Mouse (Mus musculus) MEL (cell line): ENCODE measurements at regions not wholly inside any gene's neighbourhood (a gene's known extent, or its start where the extent isn't known, plus 50 kb on each side); places are given as distances from the start of the nearest gene placed in this dataset.

Source experiments
- DNase-seq: peaks from one replicate; pipeline ENCODE4 v3.0.0; 2011; ENCODE audit warnings: low read depth, low spot score
- H3K27ac ChIP-seq: 2 replicates; pipeline ENCODE4 v1.5.1; 2012; ENCODE audit warnings: low read depth, mild to moderate bottlenecking, control low read depth, low read length, moderate library complexity; ENCODE audit not compliant: control insufficient read depth
- H3K27me3 ChIP-seq, 2 experiments: fragments of 150-350 bp in 1 of 2; sonication (generic) in 1 of 2; 2 replicates each; pipeline ENCODE4 v1.6.1; 2012; ENCODE audit warnings: low read length in 2 of 2, mild to moderate bottlenecking in 2 of 2, improper control_type of control experiment in 1 of 2, moderate library complexity in 1 of 2; ENCODE audit not compliant: insufficient read depth in 2 of 2, control insufficient read depth in 1 of 2
- H3K36me3 ChIP-seq, 2 experiments: 2 replicates each; pipeline ENCODE4 v1.6.1; 2012 to 2014; ENCODE audit warnings: low read length in 2 of 2, improper control_type of control experiment in 1 of 2, inconsistent platforms in 1 of 2, mild to moderate bottlenecking in 1 of 2; ENCODE audit not compliant: insufficient read depth in 2 of 2, control insufficient read depth in 1 of 2
- H3K4me1 ChIP-seq, 2 experiments: fragments of 150-350 bp in 1 of 2; sonication (generic) in 1 of 2; 2 replicates each; pipeline ENCODE4 v1.6.1; 2012; ENCODE audit warnings: low read length in 2 of 2, improper control_type of control experiment in 1 of 2, mild to moderate bottlenecking in 1 of 2; ENCODE audit not compliant: insufficient read depth in 2 of 2, control insufficient read depth in 1 of 2
- H3K4me3 ChIP-seq, 2 experiments: fragments of 150-350 bp in 1 of 2; sonication (generic) in 1 of 2; 2 replicates each; pipeline ENCODE4 v1.5.1; 2012; ENCODE audit warnings: low read depth in 2 of 2, low read length in 2 of 2, mild to moderate bottlenecking in 2 of 2, moderate library complexity in 2 of 2, control low read depth in 1 of 2, improper control_type of control experiment in 1 of 2; ENCODE audit not compliant: control insufficient read depth in 1 of 2, insufficient read depth in 1 of 2
- H3K79me2 ChIP-seq: 2 replicates; pipeline ENCODE4 v1.6.1; 2012; ENCODE audit warnings: mild to moderate bottlenecking, low read length, moderate library complexity; ENCODE audit not compliant: control insufficient read depth, poor library complexity, insufficient read depth
- H3K9ac ChIP-seq: 2 replicates; pipeline ENCODE4 v1.6.1; 2012; ENCODE audit warnings: low read depth, mild to moderate bottlenecking, control low read depth, low read length, moderate library complexity; ENCODE audit not compliant: control insufficient read depth, poor library complexity, severe bottlenecking
- H3K9me3 ChIP-seq: fragments of 150-350 bp; sonication (generic); replicated peaks from 2 replicates; pipeline ENCODE4 v1.6.1; 2012; ENCODE audit warnings: mild to moderate bottlenecking, low read length, improper control_type of control experiment, moderate library complexity; ENCODE audit not compliant: insufficient read depth
- BHLHE40 ChIP-seq: IDR thresholded peaks from 2 replicates; pipeline ENCODE4 v1.6.1; 2012; ENCODE audit warnings: low read depth, mild to moderate bottlenecking, inconsistent platforms, low read length, improper control_type of control experiment, borderline replicate concordance
- CHD1 ChIP-seq: IDR thresholded peaks from 2 replicates; pipeline ENCODE4 v1.6.1; 2012; ENCODE audit warnings: low read depth, mild to moderate bottlenecking, inconsistent platforms, low read length, improper control_type of control experiment
- CHD2 ChIP-seq: IDR thresholded peaks from 2 replicates; pipeline ENCODE4 v1.6.1; 2011; ENCODE audit warnings: low read length, improper control_type of control experiment
- CTCF ChIP-seq, 3 experiments: IDR thresholded peaks in 2 of 3; conservative IDR thresholded peaks in 1 of 3; 2 replicates each; pipeline ENCODE4 v1.5.1; 2011 to 2012; ENCODE audit warnings: low read length in 3 of 3, low read depth in 2 of 3, mild to moderate bottlenecking in 2 of 3, improper control_type of control experiment in 1 of 3, inconsistent platforms in 1 of 3, mixed read lengths in 1 of 3, moderate library complexity in 1 of 3; ENCODE audit not compliant: control insufficient read depth in 1 of 3, insufficient read depth in 1 of 3, poor library complexity in 1 of 3, severe bottlenecking in 1 of 3
- E2F4 ChIP-seq: IDR thresholded peaks from 2 replicates; pipeline ENCODE4 v1.6.1; 2011; ENCODE audit warnings: low read depth, low read length, improper control_type of control experiment, borderline replicate concordance
- EP300 ChIP-seq, 2 experiments: IDR thresholded peaks; 2 replicates each; pipeline ENCODE4 v1.6.1; 2011; ENCODE audit warnings: improper control_type of control experiment in 2 of 2, low read length in 2 of 2, low read depth in 1 of 2, mild to moderate bottlenecking in 1 of 2
- GABPA ChIP-seq: IDR thresholded peaks from 2 replicates; pipeline ENCODE4 v1.6.1; 2012; ENCODE audit warnings: low read depth, mild to moderate bottlenecking, inconsistent platforms, low read length, improper control_type of control experiment, moderate library complexity
- GATA1 ChIP-seq: IDR thresholded peaks from 2 replicates; pipeline ENCODE4 v1.6.1; 2011; ENCODE audit warnings: low read depth, low read length, improper control_type of control experiment
- JUND ChIP-seq: IDR thresholded peaks from 2 replicates; pipeline ENCODE4 v1.6.1; 2011; ENCODE audit warnings: low read depth, mild to moderate bottlenecking, improper control_type of control experiment, low read length
- MAFK ChIP-seq: IDR thresholded peaks from 2 replicates; pipeline ENCODE4 v1.6.1; 2011; ENCODE audit warnings: low read depth, mild to moderate bottlenecking, low read length, improper control_type of control experiment, borderline replicate concordance
- MAX ChIP-seq: IDR thresholded peaks from 2 replicates; pipeline ENCODE4 v1.6.1; 2011; ENCODE audit warnings: low read length, improper control_type of control experiment
- MEF2A ChIP-seq: IDR thresholded peaks from 2 replicates; pipeline ENCODE4 v1.6.1; 2014; ENCODE audit warnings: low read depth, mild to moderate bottlenecking, inconsistent platforms, low read length, improper control_type of control experiment; ENCODE audit not compliant: poor library complexity, insufficient replicate concordance, severe bottlenecking; ENCODE audit errors: extremely low read depth
- MXI1 ChIP-seq: IDR thresholded peaks from 2 replicates; pipeline ENCODE4 v1.6.1; 2011; ENCODE audit warnings: mild to moderate bottlenecking, low read depth, low read length, improper control_type of control experiment
- MYC ChIP-seq: IDR thresholded peaks from 2 replicates; pipeline ENCODE4 v1.6.1; 2011; ENCODE audit warnings: low read depth, mild to moderate bottlenecking, low read length, improper control_type of control experiment, moderate library complexity
- NRF1 ChIP-seq: IDR thresholded peaks from 2 replicates; pipeline ENCODE4 v1.6.1; 2014; ENCODE audit warnings: low read depth, mild to moderate bottlenecking, inconsistent platforms, low read length, improper control_type of control experiment, moderate library complexity; ENCODE audit not compliant: poor library complexity, insufficient read depth, severe bottlenecking
- POLR2AphosphoS2 ChIP-seq: IDR thresholded peaks from 2 replicates; pipeline ENCODE4 v1.6.1; 2011; ENCODE audit warnings: low read length, improper control_type of control experiment
- RCOR1 ChIP-seq: IDR thresholded peaks from 2 replicates; pipeline ENCODE4 v1.6.1; 2012; ENCODE audit warnings: low read depth, mild to moderate bottlenecking, inconsistent platforms, low read length, improper control_type of control experiment
- SIN3A ChIP-seq: IDR thresholded peaks from 2 replicates; pipeline ENCODE4 v1.6.1; 2012; ENCODE audit warnings: low read length, improper control_type of control experiment, inconsistent platforms
- SMC3 ChIP-seq: IDR thresholded peaks from 2 replicates; pipeline ENCODE4 v1.6.1; 2011; ENCODE audit warnings: low read depth, low read length, improper control_type of control experiment
- USF1 ChIP-seq: IDR thresholded peaks from 2 replicates; pipeline ENCODE4 v1.6.1; 2014; ENCODE audit warnings: low read depth, mild to moderate bottlenecking, inconsistent platforms, low read length, improper control_type of control experiment, moderate library complexity
- USF2 ChIP-seq, 2 experiments: IDR thresholded peaks; 2 replicates each; pipeline ENCODE4 v1.6.1; 2011 to 2012; ENCODE audit warnings: improper control_type of control experiment in 2 of 2, low read length in 2 of 2, borderline replicate concordance in 1 of 2, inconsistent platforms in 1 of 2, low read depth in 1 of 2, mild to moderate bottlenecking in 1 of 2; ENCODE audit not compliant: insufficient read depth in 1 of 2
- ZC3H11A ChIP-seq: IDR thresholded peaks from 2 replicates; pipeline ENCODE4 v1.6.1; 2012; ENCODE audit warnings: low read depth, mild to moderate bottlenecking, inconsistent platforms, low read length, improper control_type of control experiment
- ZKSCAN1 ChIP-seq: IDR thresholded peaks from 2 replicates; pipeline ENCODE4 v1.6.1; 2012; ENCODE audit warnings: low read depth, mild to moderate bottlenecking, inconsistent platforms, low read length, improper control_type of control experiment, moderate library complexity
- ZNF384 ChIP-seq: IDR thresholded peaks from 2 replicates; pipeline ENCODE4 v1.6.1; 2012; ENCODE audit warnings: low read depth, mild to moderate bottlenecking, inconsistent platforms, low read length, improper control_type of control experiment

DNA sequence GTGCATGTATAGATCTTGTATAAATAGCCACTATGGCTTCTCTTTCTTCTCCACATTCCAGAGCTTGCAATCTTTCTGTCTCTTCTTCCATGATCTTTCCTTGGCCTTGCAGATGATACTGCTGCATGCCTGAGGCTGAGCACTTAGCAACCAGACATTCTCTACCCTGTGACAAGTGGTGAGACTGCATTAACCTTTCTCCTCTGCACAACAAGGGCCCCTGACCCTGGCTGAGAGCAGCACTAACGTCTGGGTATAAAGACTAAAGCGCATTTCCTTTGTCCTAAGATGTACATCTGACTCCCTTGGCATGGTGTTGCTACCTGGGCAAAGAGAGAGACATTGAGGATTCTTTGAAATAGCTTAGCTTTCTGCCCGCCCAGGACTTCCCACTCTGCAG, 590.8 kb upstream of the Adgrl2 start:
- Histone ChIP-seq H3K4me3 (no peak overlapping the region), H3K79me2 (no peaks in the 10 kb centered on the region), H3K9ac (no peak overlapping the region), H3K27ac (no peak overlapping the region), H3K4me1 (no peaks in the 10 kb centered on the region), H3K36me3 (no peaks in the 10 kb centered on the region), H3K9me3 (no peaks in the 10 kb centered on the region), H3K27me3 (no peaks in the 10 kb centered on the region)
- TF ChIP-seq POLR2AphosphoS2, result no peak
- DNase-seq, result no peak

GRCm38 (mm10) chr3:149575678-149576077, 585.3 kb upstream of the Adgrl2 start:
- DNase-seq, result no peak
- TF ChIP-seq NRF1 (no peak), JUND (no peak), SMC3 (no peak), EP300 (IDR thresholded peaks at IDR 0.05; ENCODE audit: low read depth in 1 of 2, low read length in 2 of 2) (no peak), ZNF384 (no peak), GATA1 (no peak), USF2 (IDR thresholded peaks at IDR 0.05; ENCODE audit: borderline replicate concordance in 1 of 2, insufficient read depth in 1 of 2, low read depth in 1 of 2, low read length in 2 of 2) (no peak), E2F4 (no peak)
- Histone ChIP-seq H3K4me1 (no peaks in the 10 kb centered on the region), H3K4me3 (no peak overlapping the region), H3K79me2 (no peaks in the 10 kb centered on the region), H3K27ac (no peak overlapping the region), H3K27me3 (no peaks in the 10 kb centered on the region), H3K9me3 (no peaks in the 10 kb centered on the region), H3K9ac (no peak overlapping the region), H3K36me3 (no peaks in the 10 kb centered on the region)

- H3K27me3 ChIP-seq, result no peaks in the 10 kb centered on the region
- no peaks in the 10 kb centered on the region for H3K4me1 ChIP-seq
- TF ChIP-seq USF1 (no peak), GABPA (no peak), ZC3H11A (no peak), MYC (no peak), SIN3A (no peak), MAFK (no peak), GATA1 (no peak), CHD2 (no peak), BHLHE40 (no peak), MEF2A (no peak), SMC3 (no peak), CHD1 (no peak), JUND (no peak), RCOR1 (no peak), MAX (no peak), MXI1 (no peak), CTCF (IDR thresholded peaks at IDR 0.05 in 2 of 3, conservative IDR thresholded peaks at IDR 0.05 in 1 of 3; ENCODE audit: control insufficient read depth in 1 of 3, insufficient read depth in 1 of 3, low read depth in 2 of 3, low read length in 3 of 3, poor library complexity in 1 of 3, severe bottlenecking in 1 of 3) (no peak), ZKSCAN1 (no peak)
- no peak overlapping the region for H3K9ac ChIP-seq
- H3K4me3 ChIP-seq, result no peak overlapping the region
- H3K9me3 ChIP-seq, result no peaks in the 10 kb centered on the region
- no peak overlapping the region for H3K27ac ChIP-seq
- no peaks in the 10 kb centered on the region for H3K36me3 ChIP-seq
- no peak for DNase-seq
- no peaks in the 10 kb centered on the region for H3K79me2 ChIP-seq
Measured at GRCm38 (mm10) chr3:149566853-149567252, 576.5 kb upstream of the Adgrl2 start.
